Mouse (Mus musculus) midbrain, embryonic 16.5 days (tissue): ENCODE measurements around the gene Med23. TPM values are rescaled to one million over a fixed set of nuclear protein-coding genes. Genes with fewer than 3 reads are reported as not detected.

Experiments
- microRNA-seq: library from miRNA; unstranded; fragments of <30 nt; microRNA quantifications from one replicate; pipeline ENCODE4, GENCODE M21; 2017
- polyA plus RNA-seq: library from polyadenylated mRNA; unstranded; fragments of >200 nt; fragmentation: Nextera tagmentation; extraction: Ambion mirVana; gene quantifications from 2 replicates; pipeline ENCODE4 v1.2.1, GENCODE M21; 2015

Gene Med23
- polyA plus RNA-seq, 1 experiment from 2014 or later, result 28.7 TPM

Small RNAs within 50 kb of the gene (microRNA-seq; reads per million reads assigned to microRNA genes)
- 0.52 reads per million for gene Mir6905

Other genes with a start within 250 kb of the Med23 start
- gene Enpp1, start 157.8 kb upstream of the Med23 start, polyA plus RNA-seq, result 2.8 and 3.3 TPM in 2 replicates
- gene Enpp3, start 27.2 kb upstream of the Med23 start, polyA plus RNA-seq, result 2.6 and 3.4 TPM in 2 replicates
- gene Arg1, start 57.5 kb downstream of the Med23 start, polyA plus RNA-seq, result 1.4 and 1.8 TPM in 2 replicates